Mouse (Mus musculus) erythroid progenitor cell, adult 5-6 weeks (primary cell): Measurements from ENCODE around the gene Tmem151a. TPM values are rescaled to one million over a fixed set of nuclear protein-coding genes. Genes with fewer than 3 reads are reported as not detected.

Experiments
- total RNA-seq, 2 experiments: library from RNA; stranded (forward) in 1 of 2; stranded (reverse) in 1 of 2; fragments of 150-400 nt in 1 of 2; fragments of 186-747, 209-891 nt in 1 of 2; gene quantifications; 2 replicates each; pipeline versions ENCODE4 v1.2.3 to v1.2.4; 2015 to 2017; ENCODE audit warnings: low replicate concordance in 2 of 2

Tmem151a gene
- total RNA-seq, 2 experiments from 2014 or later, result not detected

Other genes with a start within 250 kb of the Tmem151a start
- gene Ccs, start 246.2 kb downstream of the Tmem151a start, total RNA-seq (2015; ENCODE audit: low replicate concordance), result 30.2 and 74.6 TPM in 2 replicates
- gene Ccs, start 246.2 kb downstream of the Tmem151a start, total RNA-seq (2017; ENCODE audit: low replicate concordance), result 63.1 and 81.9 TPM in 2 replicates
- not detected in 2 replicates for gene Ccdc87, start 246.2 kb downstream of the Tmem151a start, total RNA-seq (2015; ENCODE audit: low replicate concordance)
- not detected in 2 replicates for gene Ccdc87, start 246.2 kb downstream of the Tmem151a start, total RNA-seq (2017; ENCODE audit: low replicate concordance)
- gene Ctsf, start 230.4 kb downstream of the Tmem151a start, total RNA-seq (2015; ENCODE audit: low replicate concordance), result 22.0 and 71.3 TPM in 2 replicates
- 41.3 and 45.0 TPM in 2 replicates for gene Ctsf, start 230.4 kb downstream of the Tmem151a start, total RNA-seq (2017; ENCODE audit: low replicate concordance)
- gene Actn3, start 207.6 kb downstream of the Tmem151a start, total RNA-seq (2015; ENCODE audit: low replicate concordance), result not detected in 2 replicates
- 0.26 and 0.53 TPM in 2 replicates for gene Actn3, start 207.6 kb downstream of the Tmem151a start, total RNA-seq (2017; ENCODE audit: low replicate concordance)
- gene Zdhhc24, start 206.9 kb downstream of the Tmem151a start, total RNA-seq (2015; ENCODE audit: low replicate concordance), result 19.8 and 34.0 TPM in 2 replicates
- gene Zdhhc24, start 206.9 kb downstream of the Tmem151a start, total RNA-seq (2017; ENCODE audit: low replicate concordance), result 18.0 and 24.9 TPM in 2 replicates
- 0.42 and 4.0 TPM in 2 replicates for gene Bbs1, start 178.9 kb downstream of the Tmem151a start, total RNA-seq (2015; ENCODE audit: low replicate concordance)
- 4.5 and 7.7 TPM in 2 replicates for gene Bbs1, start 178.9 kb downstream of the Tmem151a start, total RNA-seq (2017; ENCODE audit: low replicate concordance)
- gene Dpp3, start 157.2 kb downstream of the Tmem151a start, total RNA-seq (2015; ENCODE audit: low replicate concordance), result 9.0 and 13.0 TPM in 2 replicates
- gene Dpp3, start 157.2 kb downstream of the Tmem151a start, total RNA-seq (2017; ENCODE audit: low replicate concordance), result 9.1 and 15.7 TPM in 2 replicates
- gene Peli3, start 142.4 kb downstream of the Tmem151a start, total RNA-seq (2015; ENCODE audit: low replicate concordance), result not detected in 2 replicates
- not detected in 2 replicates for gene Peli3, start 142.4 kb downstream of the Tmem151a start, total RNA-seq (2017; ENCODE audit: low replicate concordance)
- gene Mrpl11, start 123.4 kb downstream of the Tmem151a start, total RNA-seq (2015; ENCODE audit: low replicate concordance), result 4.7 and 8.0 TPM in 2 replicates
- gene Mrpl11, start 123.4 kb downstream of the Tmem151a start, total RNA-seq (2017; ENCODE audit: low replicate concordance), result 10.5 and 14.1 TPM in 2 replicates
- gene Npas4, start 95.2 kb downstream of the Tmem151a start, total RNA-seq (2015; ENCODE audit: low replicate concordance), result not detected in 2 replicates
- gene Npas4, start 95.2 kb downstream of the Tmem151a start, total RNA-seq (2017; ENCODE audit: low replicate concordance), result not detected in 2 replicates
- not detected in 2 replicates for gene Slc29a2, start 61.7 kb downstream of the Tmem151a start, total RNA-seq (2015; ENCODE audit: low replicate concordance)
- not detected in 2 replicates for gene Slc29a2, start 61.7 kb downstream of the Tmem151a start, total RNA-seq (2017; ENCODE audit: low replicate concordance)
- not detected in 2 replicates for gene B4gat1, start 46.7 kb downstream of the Tmem151a start, total RNA-seq (2015; ENCODE audit: low replicate concordance)
- gene B4gat1, start 46.7 kb downstream of the Tmem151a start, total RNA-seq (2017; ENCODE audit: low replicate concordance), result 0.68 TPM in 1 of 2 replicates, not detected in the other
- 1.3 and 4.0 TPM in 2 replicates for gene AC124502.3, start 46.6 kb downstream of the Tmem151a start, total RNA-seq (2015; ENCODE audit: low replicate concordance)
- 2.1 TPM in 1 of 2 replicates, not detected in the other for gene AC124502.3, start 46.6 kb downstream of the Tmem151a start, total RNA-seq (2017; ENCODE audit: low replicate concordance)
- 4.6 and 13.0 TPM in 2 replicates for gene Brms1, start 44.2 kb downstream of the Tmem151a start, total RNA-seq (2015; ENCODE audit: low replicate concordance)
- 4.5 and 10.9 TPM in 2 replicates for gene Brms1, start 44.2 kb downstream of the Tmem151a start, total RNA-seq (2017; ENCODE audit: low replicate concordance)
- gene Rin1, start 35.0 kb downstream of the Tmem151a start, total RNA-seq (2015; ENCODE audit: low replicate concordance), result 0.42 TPM in 1 of 2 replicates, not detected in the other
- not detected in 2 replicates for gene Rin1, start 35.0 kb downstream of the Tmem151a start, total RNA-seq (2017; ENCODE audit: low replicate concordance)
- gene Cd248, start 17.5 kb downstream of the Tmem151a start, total RNA-seq (2015; ENCODE audit: low replicate concordance), result not detected in 2 replicates
- not detected in 2 replicates for gene Cd248, start 17.5 kb downstream of the Tmem151a start, total RNA-seq (2017; ENCODE audit: low replicate concordance)
- gene Yif1a, start 3.0 kb upstream of the Tmem151a start, total RNA-seq (2015; ENCODE audit: low replicate concordance), result 5.0 and 10.8 TPM in 2 replicates
- 6.2 TPM in 1 of 2 replicates, not detected in the other for gene Yif1a, start 3.0 kb upstream of the Tmem151a start, total RNA-seq (2017; ENCODE audit: low replicate concordance)
- gene Cnih2, start 13.0 kb upstream of the Tmem151a start, total RNA-seq (2015; ENCODE audit: low replicate concordance), result not detected in 2 replicates
- gene Cnih2, start 13.0 kb upstream of the Tmem151a start, total RNA-seq (2017; ENCODE audit: low replicate concordance), result 0.39 TPM in 1 of 2 replicates, not detected in the other
- gene Rab1b, start 21.5 kb upstream of the Tmem151a start, total RNA-seq (2015; ENCODE audit: low replicate concordance), result 12.2 and 13.7 TPM in 2 replicates
- 20.5 and 23.3 TPM in 2 replicates for gene Rab1b, start 21.5 kb upstream of the Tmem151a start, total RNA-seq (2017; ENCODE audit: low replicate concordance)
- gene Klc2, start 33.0 kb upstream of the Tmem151a start, total RNA-seq (2015; ENCODE audit: low replicate concordance), result 10.5 TPM in 1 of 2 replicates, not detected in the other
- gene Klc2, start 33.0 kb upstream of the Tmem151a start, total RNA-seq (2017; ENCODE audit: low replicate concordance), result 0.90 TPM in 1 of 2 replicates, not detected in the other
- gene Pacs1, start 187.6 kb upstream of the Tmem151a start, total RNA-seq (2015; ENCODE audit: low replicate concordance), result 13.4 and 29.2 TPM in 2 replicates
- 6.8 and 15.5 TPM in 2 replicates for gene Pacs1, start 187.6 kb upstream of the Tmem151a start, total RNA-seq (2017; ENCODE audit: low replicate concordance)
- 82.5 and 114 TPM in 2 replicates for gene Sf3b2, start 209.9 kb upstream of the Tmem151a start, total RNA-seq (2015; ENCODE audit: low replicate concordance)
- gene Sf3b2, start 209.9 kb upstream of the Tmem151a start, total RNA-seq (2017; ENCODE audit: low replicate concordance), result 107 and 146 TPM in 2 replicates
- gene Gal3st3, start 212.8 kb upstream of the Tmem151a start, total RNA-seq (2015; ENCODE audit: low replicate concordance), result not detected in 2 replicates
- not detected in 2 replicates for gene Gal3st3, start 212.8 kb upstream of the Tmem151a start, total RNA-seq (2017; ENCODE audit: low replicate concordance)